Mouse (Mus musculus): ENCODE data around the gene Hexdc. TPM values are rescaled to one million over a fixed set of nuclear protein-coding genes. Genes with fewer than 3 reads are reported as not detected.

Gene Hexdc
- polyA plus RNA-seq, 1 experiment from 2014 or later: 5.7 TPM

DNA sequence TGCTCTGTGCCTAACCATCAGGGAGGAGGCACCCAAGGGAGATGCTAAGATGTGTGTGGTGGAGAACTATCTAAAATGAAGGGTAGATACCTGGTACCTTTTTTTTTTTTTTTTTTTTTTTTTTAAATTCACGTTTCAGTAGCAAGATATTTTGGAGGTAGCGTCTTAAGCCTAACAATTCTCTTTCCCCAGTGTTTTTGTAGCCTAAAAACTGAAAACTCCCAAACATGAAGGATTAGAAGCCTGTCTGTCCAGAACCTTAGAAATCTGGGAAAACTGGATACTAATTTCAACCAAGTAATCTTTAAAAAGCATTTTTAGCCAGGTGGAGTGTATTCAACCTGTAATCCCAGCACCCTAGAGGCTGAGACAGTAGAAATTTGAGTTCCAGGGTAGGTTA is 56.8 kb downstream of the Hexdc start:
- 34% methylated on average over 2 of the region's 2 CpGs for WGBS
- H3K4me1 ChIP-seq (replicated peaks; ENCODE audit: control insufficient read depth, insufficient read depth): 0 out of 2 replicates have a peak, but pooled peaks cover 3% of the 10 kb centered on the region
- no peaks in the 10 kb centered on the region for H3K27me3 ChIP-seq (ENCODE audit: control insufficient read depth, insufficient read depth, low read length)
- no peaks in the 10 kb centered on the region for H3K9me3 ChIP-seq (ENCODE audit: control insufficient read depth, low read length)
- TF ChIP-seq CTCF (IDR thresholded peaks at IDR 0.05; ENCODE audit: low read depth) (no peak), EP300 (optimal IDR thresholded peaks at IDR 0.05) (no peak)
- peak overlapping the region; percentile 90 for H3K4me3 ChIP-seq (ENCODE audit: low read depth, low read length)
- H3K27ac ChIP-seq (replicated peaks): no peak overlapping the region
- DNase-seq (ENCODE audit: low spot score) (no peak), ATAC-seq (ENCODE audit: low FRiP score, low TSS enrichment) (no peak)
- peak overlapping the region; percentile 86 for H3K4me2 ChIP-seq (replicated peaks; ENCODE audit: low read depth)
- H3K36me3 ChIP-seq (ENCODE audit: control insufficient read depth, insufficient read depth, low read length): peaks cover 2% of the 10 kb centered on the region; the same call in 1 of the 2 replicates
- H3K9ac ChIP-seq (ENCODE audit: low read length): peak overlapping the region; percentile 95; the same call in 1 of the 2 replicates

Other genes with a start within 250 kb of the Hexdc start
- 60.7 and 63.8 TPM in 2 replicates for gene Csnk1d, start 213.1 kb upstream of the Hexdc start, polyA plus RNA-seq (2015; fragmentation: Nextera tagmentation; extraction: Ambion mirVana)
- gene Cd7, start 165.0 kb upstream of the Hexdc start, polyA plus RNA-seq (2015; fragmentation: Nextera tagmentation; extraction: Ambion mirVana): 0.31 and 0.51 TPM in 2 replicates
- 113 and 133 TPM in 2 replicates for gene Sectm1b, start 140.9 kb upstream of the Hexdc start, polyA plus RNA-seq (2015; fragmentation: Nextera tagmentation; extraction: Ambion mirVana)
- 11.8 and 13.2 TPM in 2 replicates for gene Sectm1a, start 123.2 kb upstream of the Hexdc start, polyA plus RNA-seq (2015; fragmentation: Nextera tagmentation; extraction: Ambion mirVana)
- 0.25 and 0.29 TPM in 2 replicates for gene Tex19.2, start 85.8 kb upstream of the Hexdc start, polyA plus RNA-seq (2015; fragmentation: Nextera tagmentation; extraction: Ambion mirVana)
- 0.34 and 0.48 TPM in 2 replicates for gene Tex19.1, start 58.3 kb upstream of the Hexdc start, polyA plus RNA-seq (2015; fragmentation: Nextera tagmentation; extraction: Ambion mirVana)
- gene Uts2r, start 44.2 kb upstream of the Hexdc start, polyA plus RNA-seq (2015; fragmentation: Nextera tagmentation; extraction: Ambion mirVana): not detected in 2 replicates
- gene Ogfod3, start 278 bp downstream of the Hexdc start, polyA plus RNA-seq (2015; fragmentation: Nextera tagmentation; extraction: Ambion mirVana): 22.2 and 23.3 TPM in 2 replicates
- gene Cybc1, start 24.9 kb downstream of the Hexdc start, polyA plus RNA-seq (2015; fragmentation: Nextera tagmentation; extraction: Ambion mirVana): 26.9 and 27.4 TPM in 2 replicates
- 19.3 and 19.8 TPM in 2 replicates for gene Narf, start 32.8 kb downstream of the Hexdc start, polyA plus RNA-seq (2015; fragmentation: Nextera tagmentation; extraction: Ambion mirVana)
- 3.4 and 5.3 TPM in 2 replicates for gene Foxk2, start 55.6 kb downstream of the Hexdc start, polyA plus RNA-seq (2015; fragmentation: Nextera tagmentation; extraction: Ambion mirVana)
- 48.7 and 53.2 TPM in 2 replicates for gene Wdr45b, start 150.0 kb downstream of the Hexdc start, polyA plus RNA-seq (2015; fragmentation: Nextera tagmentation; extraction: Ambion mirVana)
- gene Rab40b, start 183.8 kb downstream of the Hexdc start, polyA plus RNA-seq (2015; fragmentation: Nextera tagmentation; extraction: Ambion mirVana): 5.5 and 6.1 TPM in 2 replicates
- 3.7 and 4.6 TPM in 2 replicates for gene Fn3krp, start 217.0 kb downstream of the Hexdc start, polyA plus RNA-seq (2015; fragmentation: Nextera tagmentation; extraction: Ambion mirVana)
- gene Fn3k, start 230.5 kb downstream of the Hexdc start, polyA plus RNA-seq (2015; fragmentation: Nextera tagmentation; extraction: Ambion mirVana): 0.44 and 0.52 TPM in 2 replicates
- 36.8 and 41.3 TPM in 2 replicates for gene Tbcd, start 247.5 kb downstream of the Hexdc start, polyA plus RNA-seq (2015; fragmentation: Nextera tagmentation; extraction: Ambion mirVana)